Mouse (Mus musculus): ENCODE measurements around the gene Epop. TPM values are rescaled to one million over a fixed set of nuclear protein-coding genes. Genes with fewer than 3 reads are reported as not detected.

Epop gene
- total RNA-seq, 2 experiments from 2014 or later: 0.40 to 1.2 TPM

- ATAC-seq (ENCODE audit: poor library complexity, severe bottlenecking): no peak
These were observed 1.5 kb upstream of the Epop start for GRCm38 (mm10) chr11:97631046-97631445.

- ATAC-seq (ENCODE audit: poor library complexity, severe bottlenecking): no peak
These were observed 659 bp downstream of the Epop start for GRCm38 (mm10) chr11:97628568-97629518.

GRCm38 (mm10) chr11:97628303-97628567 is 1.3 kb downstream of the Epop start:
- no peak for ATAC-seq (ENCODE audit: poor library complexity, severe bottlenecking)

DNA sequence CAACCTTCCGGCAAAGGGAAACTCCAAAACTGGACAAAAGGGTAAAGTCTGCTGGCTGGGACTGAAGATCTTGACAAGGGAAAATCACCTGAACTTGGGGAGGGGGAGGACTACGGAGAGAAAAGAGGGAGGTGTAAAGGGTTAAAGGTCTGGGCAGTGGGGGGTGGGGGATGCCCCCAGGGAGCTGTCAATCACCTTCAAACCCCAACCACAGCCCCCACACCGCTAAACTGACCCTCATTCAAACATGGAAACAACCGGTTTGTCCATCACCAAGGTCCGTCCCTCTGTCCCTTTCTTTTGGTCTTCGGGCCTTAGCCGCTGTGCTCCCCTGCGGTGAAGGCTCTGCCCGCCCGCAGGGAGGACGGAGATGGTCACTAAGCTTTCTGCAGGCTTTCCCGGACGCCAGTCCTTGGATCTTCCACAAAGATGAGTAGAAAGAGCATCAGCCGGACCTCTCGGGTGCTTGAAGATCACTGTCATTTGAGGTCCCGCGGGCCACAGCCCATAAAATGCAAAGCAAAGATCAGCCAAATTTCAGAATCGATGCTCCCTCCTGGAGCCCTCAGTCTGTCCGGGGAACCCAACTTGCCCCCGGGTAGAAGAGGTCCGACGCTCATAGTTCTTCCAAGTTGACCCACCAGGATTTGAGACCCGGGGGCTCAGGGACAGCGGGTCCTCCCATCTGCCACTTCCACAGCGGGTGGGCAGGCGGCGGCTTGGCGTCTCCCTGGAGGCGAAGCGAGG is 1.8 kb downstream of the Epop start:
- no peak for ATAC-seq (ENCODE audit: poor library complexity, severe bottlenecking)

GRCm38 (mm10) chr11:97626850-97627249 is 2.7 kb downstream of the Epop start:
- no peak for ATAC-seq (ENCODE audit: poor library complexity, severe bottlenecking)

DNA sequence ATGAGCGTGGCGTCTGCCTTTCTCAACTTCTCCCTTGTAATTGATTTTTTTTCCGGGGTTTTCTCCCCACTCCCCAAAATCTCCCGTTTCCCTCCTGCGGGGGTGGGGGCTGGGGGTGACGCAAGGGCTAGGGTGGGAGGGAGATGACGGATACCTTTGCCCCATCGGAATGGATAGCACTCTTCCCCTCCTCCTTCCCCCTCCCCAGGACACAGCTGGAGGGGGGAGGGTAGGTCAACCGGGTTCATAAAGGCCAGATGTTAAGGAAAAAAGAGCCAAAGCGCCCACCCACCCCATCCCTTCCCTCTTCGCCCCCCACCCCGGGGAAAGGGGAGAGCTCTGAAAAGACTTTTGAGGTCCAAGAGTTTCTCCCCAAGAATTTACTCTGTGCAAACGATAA is 3.1 kb downstream of the Epop start:
- ATAC-seq (ENCODE audit: poor library complexity, severe bottlenecking): no peak

DNA sequence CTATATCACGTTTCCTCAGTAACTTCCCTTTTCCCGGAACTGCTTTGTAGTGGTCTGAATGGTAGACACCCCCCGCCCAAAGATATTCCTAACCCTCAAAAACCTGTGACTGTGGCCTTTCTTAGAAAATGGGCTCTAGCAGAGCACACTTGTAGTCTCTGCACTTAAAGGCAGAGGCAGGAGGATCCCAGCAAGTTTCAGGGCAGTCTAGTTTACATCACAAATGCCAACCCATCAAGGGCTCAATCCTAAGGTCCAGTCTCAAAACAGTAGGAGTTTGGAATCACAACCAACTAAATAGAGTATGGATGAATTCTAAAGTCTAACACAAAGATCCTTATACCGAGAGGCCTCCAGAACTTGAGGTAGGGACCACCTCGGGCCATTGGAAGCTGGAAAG is 4.0 kb downstream of the Epop start:
- no peak for ATAC-seq (ENCODE audit: poor library complexity, severe bottlenecking)

DNA sequence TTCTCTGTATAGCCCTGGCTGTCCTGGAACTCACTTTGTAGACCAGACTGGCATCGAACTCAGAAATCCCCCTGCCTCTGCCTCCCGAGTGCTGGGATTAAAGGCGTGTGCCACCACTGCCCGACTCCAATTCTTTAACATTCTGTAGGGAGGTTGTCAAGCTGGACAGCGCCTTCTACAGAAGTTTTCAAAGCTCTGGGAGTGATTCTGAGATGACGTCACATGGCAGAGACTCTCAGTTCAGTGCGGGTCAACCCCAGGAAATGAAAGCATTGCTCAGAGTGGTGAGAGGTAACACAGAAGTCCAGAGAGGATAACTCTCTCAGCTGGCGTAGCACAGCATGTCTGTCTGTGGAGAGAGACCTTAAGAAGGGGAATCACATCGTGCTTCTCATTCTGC is 6.3 kb downstream of the Epop start:
- no peak for ATAC-seq (ENCODE audit: poor library complexity, severe bottlenecking)

- ATAC-seq (ENCODE audit: poor library complexity, severe bottlenecking): peak; percentile 64
These were observed 7.1 kb downstream of the Epop start for GRCm38 (mm10) chr11:97622440-97622839.

- no peak for ATAC-seq (ENCODE audit: poor library complexity, severe bottlenecking)
These were observed 10.1 kb downstream of the Epop start for GRCm38 (mm10) chr11:97619391-97619795.

DNA sequence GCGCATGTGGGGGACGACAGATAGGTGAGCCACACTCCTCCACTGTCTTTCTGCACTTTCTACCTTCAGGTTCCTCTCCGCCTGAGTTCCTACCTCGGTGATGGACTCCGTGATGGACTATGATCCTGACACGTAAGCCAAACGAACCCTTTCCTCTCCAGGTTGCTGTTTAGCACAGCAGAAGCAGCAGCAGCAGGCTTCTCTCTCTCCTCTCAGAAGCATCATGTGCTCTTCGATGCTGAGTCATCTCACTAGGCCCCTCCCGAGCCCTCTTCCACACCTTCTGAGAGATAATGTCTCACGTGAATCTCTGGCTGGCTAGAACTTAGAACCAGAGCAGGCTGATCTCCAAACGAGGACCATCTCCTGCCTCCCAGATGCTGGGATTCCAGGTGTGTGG is 11.1 kb downstream of the Epop start:
- no peak for ATAC-seq (ENCODE audit: poor library complexity, severe bottlenecking)

- ATAC-seq (ENCODE audit: poor library complexity, severe bottlenecking): no peak
These were observed 14.2 kb downstream of the Epop start for GRCm38 (mm10) chr11:97615276-97615675.

DNA sequence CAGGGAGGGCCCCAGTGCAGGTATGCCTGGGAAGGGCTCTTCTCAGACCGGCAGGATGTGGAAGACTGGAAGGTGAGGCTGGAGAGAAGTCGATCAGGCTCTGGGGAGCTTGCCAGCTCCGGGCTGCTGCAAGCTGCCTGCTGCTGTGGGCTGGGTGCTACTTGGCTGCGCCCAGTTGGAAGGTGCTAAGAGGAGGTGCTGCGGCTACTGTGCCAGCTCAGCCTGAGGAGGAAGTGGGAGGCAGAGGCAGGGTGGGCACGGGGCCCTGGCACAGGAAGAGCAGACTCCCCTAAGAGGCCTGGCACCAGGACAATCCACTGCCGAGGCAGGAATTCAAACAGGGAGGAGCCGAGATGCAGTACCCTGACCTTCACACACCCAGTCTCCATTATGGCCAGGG is 18.4 kb downstream of the Epop start:
- no peak for ATAC-seq (ENCODE audit: poor library complexity, severe bottlenecking)

DNA sequence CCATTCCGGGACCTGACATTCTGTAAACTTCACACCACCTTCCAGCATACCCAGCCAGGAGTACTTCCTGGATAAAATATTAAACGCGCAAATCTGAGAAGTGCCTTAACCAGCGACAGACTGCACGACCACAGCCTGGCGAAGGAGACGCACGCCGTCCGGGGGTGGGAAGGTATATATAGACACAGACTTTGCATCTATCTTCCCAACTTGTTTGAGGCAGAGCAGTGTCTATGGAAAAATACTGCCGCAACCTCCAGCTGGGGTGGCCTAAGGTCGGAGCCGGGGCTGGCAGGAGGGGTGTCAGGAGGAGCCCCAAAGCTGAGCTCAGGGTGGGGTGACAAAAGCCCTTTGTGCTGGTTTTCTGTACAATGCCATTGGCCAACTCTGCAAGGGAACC is 19.8 kb downstream of the Epop start:
- ATAC-seq (ENCODE audit: poor library complexity, severe bottlenecking): no peak

- no peak for ATAC-seq (ENCODE audit: poor library complexity, severe bottlenecking)
These were observed 20.6 kb downstream of the Epop start for GRCm38 (mm10) chr11:97608933-97609332.

DNA sequence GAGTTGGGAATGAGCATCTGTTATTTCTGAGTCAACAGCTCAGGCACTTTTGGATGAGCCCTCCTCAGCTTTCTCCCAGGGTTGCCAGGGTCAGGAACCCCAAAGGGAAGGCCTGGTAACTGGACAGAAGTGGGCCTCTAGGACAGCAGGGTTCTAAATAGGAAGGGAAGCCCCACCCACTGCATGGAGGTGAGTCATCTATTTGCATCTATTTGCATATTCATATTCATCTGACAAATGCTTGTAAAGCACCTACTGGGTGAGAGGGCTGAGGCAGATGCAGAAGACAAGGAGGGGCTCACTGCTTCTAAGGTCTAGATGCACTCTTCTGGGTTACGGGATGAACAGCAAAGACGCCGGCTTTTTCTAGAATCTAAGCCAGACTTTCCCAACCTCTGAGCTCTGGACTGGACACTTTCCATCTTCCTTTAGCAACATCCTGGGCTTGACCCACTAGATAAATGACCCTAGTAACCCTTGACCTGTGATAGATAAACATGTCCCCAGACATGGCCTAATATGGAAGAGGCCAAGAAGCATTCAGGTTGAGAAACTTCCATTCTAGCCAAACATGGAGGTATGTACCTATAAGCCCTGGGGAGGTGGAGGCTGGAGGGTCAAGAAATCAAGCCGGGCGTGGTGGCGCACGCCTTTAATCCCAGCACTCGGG is 22.3 kb downstream of the Epop start:
- ATAC-seq (ENCODE audit: poor library complexity, severe bottlenecking): no peak

DNA sequence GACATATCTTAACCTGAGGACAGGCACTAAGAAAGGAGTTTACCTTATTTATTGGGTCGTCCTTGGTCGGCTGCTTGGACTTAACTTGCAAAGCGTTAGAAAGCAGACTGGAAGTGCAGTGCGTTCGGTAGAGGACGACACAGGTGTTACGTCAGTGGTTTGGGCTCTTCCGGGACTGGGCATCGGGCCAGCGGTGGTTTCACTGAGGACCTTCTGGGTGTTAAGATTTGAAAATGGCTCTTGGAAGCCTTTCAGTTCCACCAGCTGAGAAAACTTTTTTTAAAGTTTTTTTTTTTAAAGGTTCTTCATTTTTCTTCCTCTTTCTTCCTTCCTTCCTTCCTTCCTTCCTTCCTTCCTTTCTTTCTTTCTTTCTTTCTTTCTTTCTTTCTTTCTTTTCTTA is 25.6 kb downstream of the Epop start:
- peak; percentile 38; the same call in 1 of the 2 replicates for ATAC-seq (ENCODE audit: poor library complexity, severe bottlenecking)

GRCm38 (mm10) chr11:97602223-97602622 is 27.3 kb downstream of the Epop start:
- ATAC-seq (ENCODE audit: poor library complexity, severe bottlenecking): no peak

GRCm38 (mm10) chr11:97599104-97599503 is 30.4 kb downstream of the Epop start:
- ATAC-seq (ENCODE audit: poor library complexity, severe bottlenecking): 0 out of 2 replicates have a peak, but pooled peaks have one; percentile 30

- no peak for ATAC-seq (ENCODE audit: poor library complexity, severe bottlenecking)
These were observed 31.4 kb downstream of the Epop start for GRCm38 (mm10) chr11:97597945-97598691.

- no peak for ATAC-seq (ENCODE audit: poor library complexity, severe bottlenecking)
These were observed 35.4 kb downstream of the Epop start for GRCm38 (mm10) chr11:97594136-97594535.
